Mouse (Mus musculus) gastrocnemius, adult 18-20 months (tissue): ENCODE measurements around the gene Stim1. TPM values are rescaled to one million over a fixed set of nuclear protein-coding genes. Genes with fewer than 3 reads are reported as not detected.
"Not testable (repeated sequence)": the region's sequence is repeated elsewhere in the genome, so short reads cannot be mapped to it uniquely, and the experiment has no call there.

Experiments
- DNase-seq: peaks from one replicate; pipeline ENCODE4 v3.0.0; 2021; ENCODE audit warnings: low spot score
- total RNA-seq, 2 experiments: library from RNA; stranded (reverse); gene quantifications; 2 replicates each; pipeline ENCODE4 v1.2.3; 2021

The Stim1 gene
- total RNA-seq, 2 experiments from 2014 or later = 169 to 172 TPM

DNA sequence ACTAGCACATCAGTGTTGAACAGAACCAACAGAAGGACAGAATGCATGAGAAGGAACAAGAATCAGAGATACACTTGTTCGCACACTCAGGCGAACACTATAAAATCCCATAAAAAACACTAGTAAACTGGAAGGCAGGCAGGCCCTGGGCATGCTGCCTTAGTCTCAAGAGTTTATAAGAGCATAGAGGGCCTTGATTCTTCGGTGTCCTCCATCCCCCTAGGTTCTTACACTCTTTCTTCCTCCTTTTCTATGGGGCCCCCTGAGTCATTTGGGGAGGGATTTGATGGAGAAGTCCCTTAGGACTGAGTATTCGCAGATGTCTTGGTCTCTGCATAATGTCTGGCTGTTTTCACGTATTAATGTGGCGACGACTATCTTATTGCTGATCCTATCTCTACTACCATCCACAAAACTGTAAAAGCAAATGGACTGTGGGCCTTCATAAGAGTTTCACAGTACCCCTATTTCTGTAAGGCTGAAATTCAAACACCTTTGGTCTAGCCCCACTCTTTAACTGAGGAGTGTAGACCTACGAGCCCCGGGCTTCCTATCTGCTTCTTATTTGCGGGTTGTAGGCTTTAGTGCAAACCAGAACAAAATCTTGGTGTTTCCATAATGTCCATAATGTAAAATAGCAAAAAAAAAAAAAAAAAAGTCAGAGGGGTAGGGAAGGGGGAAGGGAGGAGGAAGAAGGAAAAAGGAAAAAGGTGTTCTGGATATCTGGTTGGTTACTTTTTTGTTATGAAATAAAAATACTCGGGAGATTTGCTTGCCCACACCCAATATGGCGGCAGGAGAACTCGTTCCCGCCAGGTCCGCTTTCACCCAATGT is 173.4 kb downstream of the Stim1 start:
- DNase-seq = no peak

GRCm38 (mm10) chr7:102441657-102442391 is 174.2 kb downstream of the Stim1 start, which contains the start of gene Rrm1:
Rrm1 (plus strand) TSS chr7:102441695.
- peak; percentile 96 for DNase-seq

- no peak for DNase-seq
Measured at GRCm38 (mm10) chr7:102442432-102442831, 174.8 kb downstream of the Stim1 start.

- DNase-seq = no peak
Measured at GRCm38 (mm10) chr7:102444301-102444700, 176.7 kb downstream of the Stim1 start.

DNA sequence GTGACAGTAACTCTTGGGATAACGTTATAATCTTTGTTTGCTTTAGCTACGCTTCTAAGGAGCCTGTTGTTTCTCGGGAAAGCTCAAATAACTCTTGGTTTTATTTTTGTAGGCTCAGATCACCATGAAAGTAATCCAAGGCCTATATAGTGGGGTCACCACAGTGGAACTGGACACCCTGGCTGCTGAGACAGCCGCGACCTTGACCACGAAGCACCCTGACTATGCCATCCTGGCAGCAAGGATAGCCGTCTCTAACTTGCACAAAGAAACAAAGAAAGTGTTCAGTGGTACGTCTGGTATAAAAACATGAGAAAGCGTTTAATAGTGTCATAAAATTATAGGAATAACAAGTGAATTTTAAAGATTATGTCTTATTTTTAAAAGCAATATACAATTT is 178.8 kb downstream of the Stim1 start:
- DNase-seq = peak; percentile 41

DNA sequence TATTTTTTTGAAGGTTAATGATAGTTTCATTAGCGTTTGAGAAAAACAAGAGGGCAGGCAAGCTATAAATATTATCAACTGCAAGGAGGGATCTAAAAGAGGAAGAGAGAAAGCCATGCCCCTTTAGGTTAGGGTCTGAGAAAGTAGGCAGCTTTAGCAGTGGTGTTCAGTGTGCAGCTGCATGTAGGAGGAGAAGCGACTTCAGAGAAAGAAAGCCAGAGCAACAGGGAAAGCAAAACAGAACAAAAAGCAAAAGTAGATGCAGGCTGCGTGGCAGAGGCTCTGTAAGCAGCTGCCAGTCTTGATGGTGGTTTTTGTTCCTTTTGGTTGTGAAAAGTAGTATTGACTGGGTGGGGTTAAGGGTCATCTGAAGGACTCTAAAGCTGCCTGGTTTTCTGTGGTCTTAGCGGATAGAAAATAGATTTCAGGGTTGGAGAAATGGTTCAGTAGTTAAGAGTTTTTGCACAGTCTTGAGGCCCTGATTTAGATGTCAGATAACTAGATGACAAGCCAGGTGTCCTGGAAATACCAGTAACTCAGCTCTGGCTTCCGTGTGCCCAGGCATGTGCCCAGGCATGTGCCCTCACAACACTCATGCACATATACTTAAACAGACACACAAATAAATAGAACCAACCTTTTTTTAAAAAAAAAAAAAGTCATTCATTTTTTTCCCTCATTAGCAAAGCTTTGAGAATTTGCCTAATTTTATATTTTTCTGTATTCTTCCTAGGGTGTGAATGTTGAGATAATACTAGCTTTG is 191.2 kb downstream of the Stim1 start:
- DNase-seq = no peak

DNA sequence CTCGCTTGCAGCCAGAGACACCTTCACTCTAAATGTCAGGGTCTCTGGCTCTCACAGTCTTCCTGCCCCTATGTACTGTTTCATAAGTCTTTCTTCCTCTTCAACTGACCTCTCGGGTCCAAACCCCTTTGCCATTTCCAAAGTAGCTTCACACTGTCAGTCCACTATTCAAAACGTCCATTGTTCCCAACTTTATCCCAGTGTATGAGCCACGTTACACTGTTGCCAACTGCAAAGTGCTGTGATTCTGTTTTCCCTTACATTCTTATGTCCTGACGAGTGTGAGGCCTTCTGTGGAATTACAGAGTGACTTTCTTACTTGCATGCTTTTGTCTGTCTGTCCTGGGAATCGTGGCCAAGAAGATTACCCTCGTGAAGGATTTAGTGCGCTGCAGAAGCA is 200.0 kb downstream of the Stim1 start:
- no peak for DNase-seq

GRCm38 (mm10) chr7:102472675-102473074 is 205.1 kb downstream of the Stim1 start:
- DNase-seq = no peak

DNA sequence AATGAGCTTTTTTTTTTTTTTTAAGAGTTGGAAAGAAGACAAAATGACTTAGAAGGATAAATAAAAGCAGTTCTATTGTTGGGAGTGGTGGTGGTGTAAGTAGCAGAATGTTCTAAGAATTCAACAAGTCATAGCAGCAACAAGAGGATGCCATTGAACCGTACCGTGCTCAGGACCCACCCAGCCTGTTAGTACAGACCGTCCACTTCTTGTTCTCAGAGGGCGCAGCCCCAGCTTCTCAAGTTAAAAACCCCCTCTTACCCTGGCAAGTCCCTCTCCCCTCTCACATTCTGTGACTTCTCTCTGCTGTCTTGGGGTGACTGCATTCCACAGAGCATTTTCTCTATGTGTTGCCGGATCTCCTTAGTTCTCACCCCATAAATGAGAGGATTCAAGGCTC is 209.0 kb downstream of the Stim1 start:
- DNase-seq = no peak

DNA sequence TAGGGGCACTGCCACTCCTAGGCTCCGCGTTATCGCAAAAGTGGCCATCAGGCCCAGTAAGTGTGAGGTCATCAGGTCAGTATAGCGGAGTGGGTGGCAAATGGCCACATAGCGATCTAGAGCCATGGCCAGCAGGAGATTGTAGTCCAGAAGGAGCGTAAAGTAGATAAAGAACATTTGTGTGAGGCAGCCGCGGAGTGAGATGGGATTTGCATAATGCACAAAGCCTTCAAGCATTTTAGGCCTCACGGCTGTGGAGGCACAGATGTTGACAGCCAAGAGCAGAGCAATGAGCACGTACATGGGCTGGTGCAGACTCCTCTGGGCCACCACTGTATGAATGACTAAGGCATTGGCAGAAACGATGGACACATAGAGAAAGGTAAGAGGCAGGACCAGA is 209.8 kb downstream of the Stim1 start:
- no peak for DNase-seq

- no peak for DNase-seq
Measured at GRCm38 (mm10) chr7:102478425-102478824, 210.8 kb downstream of the Stim1 start.

- no peak for DNase-seq
Measured at GRCm38 (mm10) chr7:102478926-102479325, 211.3 kb downstream of the Stim1 start.

DNA sequence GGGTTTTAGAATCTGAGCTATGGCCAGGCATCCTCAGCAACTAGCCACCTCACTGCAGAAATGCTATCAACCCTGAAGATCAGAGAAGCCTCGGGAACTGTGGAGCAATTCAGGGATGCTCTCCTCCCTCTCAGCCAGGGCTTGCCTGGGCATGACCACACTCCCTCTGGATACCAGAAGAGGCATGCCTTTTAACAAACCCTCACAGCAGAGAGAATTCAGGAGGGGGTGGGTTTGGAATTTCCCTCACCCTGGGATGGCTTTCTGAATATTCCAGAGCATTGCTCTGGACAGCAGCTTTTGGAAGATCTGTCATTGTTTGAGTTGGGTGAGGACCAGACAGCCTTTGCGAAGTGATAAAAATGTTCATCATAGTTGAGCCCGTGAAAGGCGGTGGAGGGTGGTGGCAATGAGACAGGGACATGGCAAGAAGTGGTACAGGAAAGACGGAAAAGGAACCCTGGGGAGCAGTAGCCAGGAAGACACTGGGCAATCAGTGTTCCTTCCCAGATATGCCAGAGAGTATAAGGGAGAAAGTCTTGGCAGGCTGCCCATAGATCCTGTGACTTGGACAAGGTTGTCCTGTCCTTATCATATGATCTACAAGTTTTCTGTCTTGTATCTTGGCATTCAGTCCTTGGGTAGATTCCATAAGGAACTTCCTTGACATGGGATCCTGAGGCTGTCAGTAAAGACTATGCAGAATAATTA is 211.9 kb downstream of the Stim1 start:
- DNase-seq = peak; percentile 14

- DNase-seq = no peak
Measured at GRCm38 (mm10) chr7:102480821-102481220, 213.2 kb downstream of the Stim1 start.

GRCm38 (mm10) chr7:102481579-102481978 is 214.0 kb downstream of the Stim1 start, which contains the start of gene Olfr543:
Olfr543 (minus strand) TSS chr7:102481679.
- DNase-seq = no peak

DNA sequence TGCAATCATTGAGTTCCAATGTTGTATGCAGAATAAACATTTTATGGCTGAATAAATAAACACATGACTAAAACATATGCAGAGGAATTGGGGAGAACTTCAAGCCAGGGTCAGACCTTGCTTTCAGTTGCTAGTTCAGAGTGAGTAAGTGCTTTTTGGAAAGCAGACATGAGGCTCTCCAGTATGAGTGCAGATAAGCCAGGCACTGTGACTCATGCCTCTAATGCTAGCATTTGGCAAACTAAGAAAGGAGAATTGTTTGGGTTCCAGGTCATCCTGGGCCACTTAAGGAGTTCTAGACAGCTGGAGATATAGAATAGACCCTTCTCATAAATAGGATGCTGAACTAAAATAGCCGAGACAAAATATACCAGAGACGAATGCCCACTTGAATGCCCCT is 216.1 kb downstream of the Stim1 start:
- DNase-seq = no peak

- DNase-seq = not testable (repeated sequence)
Measured at GRCm38 (mm10) chr7:102484766-102485165, 217.2 kb downstream of the Stim1 start.

- no peak for DNase-seq
Measured at GRCm38 (mm10) chr7:102486105-102486504, 218.5 kb downstream of the Stim1 start.
